Mouse (Mus musculus) gastrocnemius, postnatal 14 days (tissue): ENCODE measurements at regions not wholly inside any gene's neighbourhood (a gene's known extent, or its start where the extent isn't known, plus 50 kb on each side); places are given as distances from the start of the nearest gene placed in this dataset.

Experiments used
- DNase-seq: peaks from one replicate; pipeline ENCODE4 v3.0.0; 2021; ENCODE audit warnings: mixed read lengths
- intact Hi-C: fragments of 180-260 bp; cut with DNase I; formaldehyde crosslinking; loops from one replicate; pipeline ENCODE4 v1.15.1; 2025; ENCODE audit warnings: low total_unique reads

GRCm38 (mm10) chr14:18398953-18399352, 67.3 kb upstream of the Ube2e1 start:
- intact Hi-C loops = no loop called here
- DNase-seq = no peak

GRCm38 (mm10) chr14:18396206-18396764, 64.6 kb upstream of the Ube2e1 start:
- no peak for DNase-seq
- intact Hi-C loops = no loop called here

- DNase-seq = no peak
- intact Hi-C loops = no loop called here
Measured at GRCm38 (mm10) chr14:18394071-18394745, 62.5 kb upstream of the Ube2e1 start.

- intact Hi-C loops = no loop called here
- DNase-seq = no peak
Measured at GRCm38 (mm10) chr14:18391824-18392486, 60.3 kb upstream of the Ube2e1 start.

- no peak for DNase-seq
- intact Hi-C loops = no loop called here
Measured at GRCm38 (mm10) chr14:18389390-18389789, 57.7 kb upstream of the Ube2e1 start.

- intact Hi-C loops = no loop called here
- DNase-seq = no peak
Measured at GRCm38 (mm10) chr14:18385953-18386668, 54.5 kb upstream of the Ube2e1 start.
